Mouse (Mus musculus) embryonic facial prominence, embryonic 13.5 days (tissue): ENCODE results near the gene Mfsd4a. TPM values are rescaled to one million over a fixed set of nuclear protein-coding genes. Genes with fewer than 3 reads are reported as not detected.

Experiments used
- ATAC-seq: fragments of 200-750 bp; cut with Nextera tagmentation; 2 replicates; pipeline ENCODE4 v1.8.0; 2017; ENCODE audit warnings: low read depth; ENCODE audit not compliant: insufficient number of reproducible peaks, insufficient read depth, low FRiP score, low TSS enrichment
- H3K27ac ChIP-seq: fragments of 300-500 bp; sonication (generic); 2 replicates; pipeline ENCODE4 v1.5.1; 2015; ENCODE audit warnings: moderate library complexity, mild to moderate bottlenecking, inconsistent platforms
- H3K27me3 ChIP-seq: fragments of 300-500 bp; sonication (generic); 2 replicates; pipeline ENCODE4 v1.6.1; 2015; ENCODE audit warnings: mild to moderate bottlenecking, inconsistent platforms
- H3K36me3 ChIP-seq: fragments of 300-500 bp; sonication (generic); 2 replicates; pipeline ENCODE4 v1.6.1; 2015; ENCODE audit warnings: mild to moderate bottlenecking, inconsistent platforms
- H3K4me1 ChIP-seq: fragments of 300-500 bp; sonication (generic); 2 replicates; pipeline ENCODE4 v1.6.1; 2015; ENCODE audit warnings: inconsistent platforms
- H3K4me2 ChIP-seq: fragments of 300-500 bp; sonication (generic); 2 replicates; pipeline ENCODE4 v1.6.1; 2015; ENCODE audit warnings: moderate library complexity, mild to moderate bottlenecking, inconsistent platforms
- H3K4me3 ChIP-seq: fragments of 300-500 bp; sonication (generic); 2 replicates; pipeline ENCODE4 v1.5.1; 2015; ENCODE audit warnings: mild to moderate bottlenecking, inconsistent platforms
- H3K9ac ChIP-seq: fragments of 300-500 bp; sonication (generic); 2 replicates; pipeline ENCODE4 v1.6.1; 2015; ENCODE audit warnings: mild to moderate bottlenecking, inconsistent platforms
- H3K9me3 ChIP-seq: fragments of 300-500 bp; sonication (generic); 2 replicates; pipeline ENCODE4 v1.6.1; 2016; ENCODE audit warnings: inconsistent platforms
- WGBS: fragments of 180-500 bp; shearing (Covaris S2); methylation state at CpG from one replicate; pipeline ENCODE4 v1.1.7; 2015; ENCODE audit warnings: mixed read lengths; 5-methylcytosine and 5-hydroxymethylcytosine counted together
- polyA plus RNA-seq: library from polyadenylated mRNA; unstranded; fragments of >200 nt; fragmentation: Nextera tagmentation; extraction: Ambion mirVana; gene quantifications from 2 replicates; pipeline ENCODE4 v1.2.1, GENCODE M21; 2015

Mfsd4a gene
- polyA plus RNA-seq, 1 experiment from 2014 or later, result 13.5 TPM

DNA sequence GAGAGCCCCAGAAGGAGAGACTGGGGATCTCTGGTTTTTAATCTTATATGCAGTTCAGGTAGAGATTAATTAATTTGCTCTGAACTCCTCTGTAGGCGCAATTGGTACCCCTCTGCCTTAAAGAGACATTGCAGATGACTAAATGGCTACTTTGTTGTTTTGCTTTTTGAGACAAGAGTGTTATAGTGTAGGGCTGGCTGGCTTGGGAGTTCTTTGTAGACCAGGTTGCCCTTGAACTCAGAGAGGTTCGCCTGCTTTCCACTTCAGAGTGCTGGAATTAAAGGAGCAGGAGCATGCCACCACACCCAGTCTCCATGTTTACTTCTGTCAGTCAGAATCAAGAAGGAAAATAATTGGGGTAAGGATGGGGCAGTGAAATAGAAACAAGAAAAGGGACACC is 64.8 kb downstream of the Mfsd4a start:
- Histone ChIP-seq H3K9ac (no peak overlapping the region), H3K9me3 (no peaks in the 10 kb centered on the region), H3K4me3 (no peak overlapping the region), H3K36me3 (no peaks in the 10 kb centered on the region), H3K27me3 (no peaks in the 10 kb centered on the region), H3K4me1 (peaks cover 23% of the 10 kb centered on the region), H3K27ac (no peak overlapping the region), H3K4me2 (no peak overlapping the region)
- no peak for ATAC-seq
- WGBS, result 65% methylated on average over 2 of the region's 2 CpGs

DNA sequence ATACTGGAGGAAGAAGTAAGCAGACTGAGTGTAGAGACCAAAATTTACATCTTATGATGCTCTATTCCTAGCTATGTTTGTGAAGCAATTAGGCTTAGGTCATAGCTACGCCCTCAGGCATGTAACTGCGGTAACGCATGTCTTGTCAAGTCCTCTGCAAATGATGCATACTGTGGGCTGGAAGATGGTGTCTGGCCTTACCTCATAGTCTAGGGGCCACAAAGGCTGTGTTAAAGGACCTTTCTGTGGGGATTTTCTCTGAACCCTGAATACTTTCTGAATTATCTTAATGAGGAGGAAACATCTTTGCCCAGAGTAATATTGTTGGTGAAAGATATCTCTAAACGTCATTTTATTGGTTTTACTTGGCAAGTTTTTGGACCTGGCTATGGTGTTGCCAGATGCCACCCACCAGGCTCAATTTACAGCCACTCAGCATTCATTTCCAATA is 66.0 kb downstream of the Mfsd4a start:
- no peaks in the 10 kb centered on the region for H3K9me3 ChIP-seq
- H3K27ac ChIP-seq, result no peak overlapping the region
- no peaks in the 10 kb centered on the region for H3K36me3 ChIP-seq
- 73% methylated on average over 4 of the region's 4 CpGs for WGBS
- peaks cover 23% of the 10 kb centered on the region for H3K4me1 ChIP-seq
- H3K4me2 ChIP-seq, result no peak overlapping the region
- H3K4me3 ChIP-seq, result no peak overlapping the region
- no peaks in the 10 kb centered on the region for H3K27me3 ChIP-seq
- H3K9ac ChIP-seq, result no peak overlapping the region
- ATAC-seq, result no peak

DNA sequence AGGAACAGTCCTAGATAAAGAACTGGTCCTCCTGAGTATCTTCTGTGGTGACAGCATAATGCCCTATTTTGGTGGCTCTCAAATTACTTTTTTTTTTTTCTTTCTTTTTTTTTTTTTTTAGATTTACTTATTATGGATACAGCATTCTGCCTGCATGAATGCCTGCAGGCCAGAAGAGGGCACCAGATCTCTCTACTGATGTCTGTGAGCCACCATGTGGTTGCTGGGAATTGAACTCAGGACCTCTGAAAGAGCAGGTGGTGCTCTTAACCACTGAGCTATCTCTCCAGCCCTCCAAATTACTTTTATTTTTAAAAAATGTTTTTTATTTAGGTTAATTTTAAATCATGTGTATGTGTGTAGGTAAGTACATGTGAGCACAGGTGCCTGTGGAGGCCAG is 67.4 kb downstream of the Mfsd4a start:
- Histone ChIP-seq H3K27ac (no peak overlapping the region), H3K9me3 (no peaks in the 10 kb centered on the region), H3K27me3 (no peaks in the 10 kb centered on the region), H3K4me2 (no peak overlapping the region), H3K4me3 (no peak overlapping the region), H3K36me3 (no peaks in the 10 kb centered on the region), H3K9ac (no peak overlapping the region), H3K4me1 (peaks cover 18% of the 10 kb centered on the region)
- no peak for ATAC-seq

DNA sequence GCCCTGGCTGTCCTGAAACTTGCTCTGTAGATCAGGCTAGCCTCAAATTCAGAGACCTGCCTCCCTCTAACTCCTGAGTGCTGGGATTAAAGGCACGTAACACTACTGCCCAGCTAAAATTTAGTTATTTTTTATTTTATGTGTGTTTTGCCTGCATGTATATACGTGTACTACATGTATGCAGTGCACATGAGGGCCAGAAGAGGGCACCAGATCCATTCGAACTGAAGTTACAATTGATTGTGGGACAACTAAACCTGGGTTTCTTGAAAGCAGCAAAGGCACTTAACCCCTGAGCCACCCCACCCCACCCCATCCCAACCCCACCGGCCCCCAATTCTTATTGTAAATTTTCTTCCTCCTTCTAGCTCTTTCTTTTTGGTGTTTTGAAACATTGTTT is 72.8 kb downstream of the Mfsd4a start:
- WGBS, result 31% methylated on average over 4 of the region's 4 CpGs
- ATAC-seq, result no peak

DNA sequence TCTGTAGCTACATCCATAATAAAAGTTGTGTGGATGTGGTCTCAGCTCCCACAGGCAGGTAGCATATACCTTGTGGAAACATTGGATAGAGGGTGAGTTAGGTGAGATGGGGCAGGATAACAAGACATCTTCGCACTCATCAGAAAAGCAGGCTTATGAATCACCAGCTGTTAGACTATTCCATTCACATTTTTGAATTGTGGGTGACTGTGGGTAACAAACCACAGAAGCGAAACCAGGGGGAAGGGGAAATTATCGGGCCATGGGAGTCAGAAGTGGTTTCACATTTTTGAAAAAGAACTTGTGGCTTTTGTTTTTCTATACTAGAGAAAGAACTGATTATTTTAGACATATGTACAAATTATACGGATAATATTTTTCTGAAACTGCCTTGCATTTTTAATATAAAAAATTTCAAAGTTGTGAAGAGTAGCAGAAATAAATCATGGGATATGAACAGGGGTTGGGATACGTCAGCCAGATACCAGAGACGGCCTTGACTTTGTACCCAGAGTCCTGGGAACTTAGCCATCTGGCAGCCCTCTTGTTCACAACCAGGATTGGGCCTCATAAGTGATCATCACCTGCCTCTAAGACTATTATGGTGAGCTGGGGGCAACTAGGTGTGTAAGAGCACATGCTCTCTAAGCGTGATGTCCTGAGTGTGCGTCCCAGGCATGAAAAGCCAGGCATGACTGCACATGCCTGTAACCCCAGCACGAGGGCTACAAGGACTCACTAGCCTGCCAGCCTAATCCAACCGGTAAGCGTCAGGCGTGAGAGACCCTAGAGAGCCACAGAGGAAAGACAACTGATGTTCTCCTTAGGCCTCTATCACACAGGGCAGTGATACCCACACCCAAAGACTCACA is 74.5 kb downstream of the Mfsd4a start:
- no peak overlapping the region for H3K4me3 ChIP-seq
- no peak overlapping the region for H3K4me2 ChIP-seq
- 81% methylated on average over 12 of the region's 12 CpGs for WGBS
- ATAC-seq, result no peak
- no peaks in the 10 kb centered on the region for H3K4me1 ChIP-seq
- no peaks in the 10 kb centered on the region for H3K9me3 ChIP-seq
- H3K27ac ChIP-seq, result no peak overlapping the region
- H3K27me3 ChIP-seq, result no peaks in the 10 kb centered on the region
- H3K36me3 ChIP-seq, result no peaks in the 10 kb centered on the region
- no peak overlapping the region for H3K9ac ChIP-seq

More for the DNA sequence above, 72.8 kb downstream of the Mfsd4a start:
- Histone ChIP-seq H3K4me3 (no peak overlapping the region), H3K9ac (no peak overlapping the region), H3K36me3 (no peaks in the 10 kb centered on the region), H3K27ac (no peak overlapping the region), H3K4me1 (no peaks in the 10 kb centered on the region), H3K27me3 (no peaks in the 10 kb centered on the region), H3K9me3 (no peaks in the 10 kb centered on the region), H3K4me2 (no peak overlapping the region)

DNA sequence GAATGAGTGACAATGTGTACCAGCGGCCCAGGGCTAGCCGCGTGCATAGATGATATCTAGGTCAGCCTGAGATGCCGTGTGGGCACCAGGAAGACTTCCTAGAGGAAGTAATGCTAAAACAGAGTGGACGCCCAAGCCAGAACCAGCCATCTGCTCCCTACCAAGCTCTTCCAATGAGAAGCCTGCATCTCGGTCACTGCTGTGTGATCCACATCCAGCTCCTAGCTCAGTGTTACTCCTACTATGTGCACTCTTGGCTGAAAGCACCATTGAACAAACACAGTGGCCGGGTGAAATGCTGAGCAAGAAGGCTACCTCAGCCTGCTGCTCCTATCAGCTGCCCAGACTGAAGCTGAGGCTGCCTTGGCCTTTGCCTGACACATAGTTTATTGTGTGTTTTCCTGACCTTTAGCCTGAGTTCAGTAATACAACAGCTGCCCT is 75.3 kb downstream of the Mfsd4a start:
- Histone ChIP-seq H3K27ac (no peak overlapping the region), H3K4me2 (no peak overlapping the region), H3K4me1 (no peaks in the 10 kb centered on the region), H3K27me3 (no peaks in the 10 kb centered on the region), H3K4me3 (no peak overlapping the region), H3K9ac (no peak overlapping the region), H3K36me3 (no peaks in the 10 kb centered on the region), H3K9me3 (no peaks in the 10 kb centered on the region)
- 79% methylated on average over 7 of the region's 7 CpGs for WGBS
- no peak for ATAC-seq

DNA sequence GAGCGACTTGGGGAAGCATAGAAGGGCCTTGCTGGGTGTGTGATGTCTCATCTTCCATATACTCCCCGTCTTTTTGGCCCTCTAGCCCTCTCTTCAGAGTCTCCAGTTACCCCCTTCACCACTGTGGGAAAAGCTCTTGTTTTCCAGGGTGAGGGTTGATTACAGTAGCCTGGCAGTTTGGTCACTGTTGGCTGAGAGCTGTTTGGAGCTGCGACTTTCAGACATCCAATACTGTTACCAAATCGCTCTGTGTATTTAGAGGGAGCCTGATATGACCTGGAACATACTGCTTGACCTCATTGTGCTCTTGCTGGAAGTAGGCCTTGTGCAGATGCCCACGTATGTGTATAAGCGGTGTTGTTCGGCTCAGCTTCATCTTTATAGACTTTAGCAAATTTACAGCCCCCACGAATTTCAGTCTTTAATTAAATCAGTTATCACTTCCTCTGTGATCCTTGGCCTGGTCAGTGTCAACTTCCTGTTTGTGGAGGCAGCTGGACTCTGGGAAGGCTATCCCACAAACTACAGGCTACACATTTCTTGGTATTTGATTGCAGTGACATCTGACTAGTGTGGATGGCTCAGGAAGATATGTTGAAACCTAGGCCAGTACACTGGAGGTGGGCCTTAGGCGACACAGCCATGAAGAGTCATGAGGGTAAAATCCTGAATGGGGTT is 77.6 kb downstream of the Mfsd4a start:
- Histone ChIP-seq H3K4me1 (no peaks in the 10 kb centered on the region), H3K4me2 (no peak overlapping the region), H3K36me3 (no peaks in the 10 kb centered on the region), H3K27ac (no peak overlapping the region), H3K4me3 (no peak overlapping the region), H3K9ac (no peak overlapping the region), H3K9me3 (no peaks in the 10 kb centered on the region), H3K27me3 (no peaks in the 10 kb centered on the region)
- ATAC-seq, result no peak
- 77% methylated on average over 9 of the region's 9 CpGs for WGBS

DNA sequence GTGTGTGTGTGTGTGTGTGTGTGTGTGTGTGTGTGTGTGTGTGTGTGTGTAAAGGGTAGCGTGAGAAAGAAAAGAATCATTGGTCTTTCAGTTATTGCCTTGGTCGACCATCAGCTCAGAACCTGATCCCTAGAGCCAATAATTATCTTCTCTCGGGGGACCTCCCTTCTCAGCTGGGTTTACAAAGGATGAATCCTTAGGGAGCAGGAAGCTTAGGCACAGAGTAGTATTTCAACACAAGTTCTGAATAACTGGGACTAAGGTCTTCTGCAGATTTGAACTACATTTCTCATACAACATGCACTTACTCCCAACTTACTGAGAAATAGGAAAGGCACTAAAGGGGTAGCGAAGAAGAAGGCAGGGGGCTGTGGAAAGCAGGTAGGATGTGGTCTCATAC is 78.4 kb downstream of the Mfsd4a start:
- Histone ChIP-seq H3K4me3 (no peak overlapping the region), H3K27ac (no peak overlapping the region), H3K27me3 (no peaks in the 10 kb centered on the region), H3K9ac (no peak overlapping the region), H3K4me1 (no peaks in the 10 kb centered on the region), H3K9me3 (no peaks in the 10 kb centered on the region), H3K4me2 (no peak overlapping the region), H3K36me3 (no peaks in the 10 kb centered on the region)
- 51% methylated on average over 4 of the region's 4 CpGs for WGBS
- no peak for ATAC-seq

DNA sequence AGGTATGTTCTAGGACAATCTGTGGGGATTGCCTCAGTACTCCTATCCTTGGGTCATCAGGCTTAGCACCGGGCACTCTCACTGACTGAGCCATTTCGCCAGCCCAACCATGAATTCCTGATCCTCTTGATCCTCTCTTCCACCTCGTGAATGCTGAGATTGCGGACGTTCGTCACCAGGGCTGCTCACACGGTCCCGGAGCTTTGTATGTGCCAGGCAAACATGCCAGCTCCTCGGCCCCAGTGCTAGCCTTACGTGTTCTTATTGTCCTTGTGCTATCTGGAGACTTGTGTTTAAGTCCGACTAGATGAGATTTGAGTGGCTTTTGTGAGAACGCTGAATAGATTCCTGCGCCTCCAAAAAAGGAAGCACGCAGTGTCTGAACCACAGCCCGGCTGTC is 80.4 kb downstream of the Mfsd4a start:
- H3K9ac ChIP-seq, result no peak overlapping the region
- H3K4me1 ChIP-seq, result no peaks in the 10 kb centered on the region
- H3K9me3 ChIP-seq, result no peaks in the 10 kb centered on the region
- no peak for ATAC-seq
- no peak overlapping the region for H3K27ac ChIP-seq
- no peak overlapping the region for H3K4me2 ChIP-seq
- H3K36me3 ChIP-seq, result no peaks in the 10 kb centered on the region
- no peak overlapping the region for H3K4me3 ChIP-seq
- no peaks in the 10 kb centered on the region for H3K27me3 ChIP-seq
- 74% methylated on average over 15 of the region's 15 CpGs for WGBS

DNA sequence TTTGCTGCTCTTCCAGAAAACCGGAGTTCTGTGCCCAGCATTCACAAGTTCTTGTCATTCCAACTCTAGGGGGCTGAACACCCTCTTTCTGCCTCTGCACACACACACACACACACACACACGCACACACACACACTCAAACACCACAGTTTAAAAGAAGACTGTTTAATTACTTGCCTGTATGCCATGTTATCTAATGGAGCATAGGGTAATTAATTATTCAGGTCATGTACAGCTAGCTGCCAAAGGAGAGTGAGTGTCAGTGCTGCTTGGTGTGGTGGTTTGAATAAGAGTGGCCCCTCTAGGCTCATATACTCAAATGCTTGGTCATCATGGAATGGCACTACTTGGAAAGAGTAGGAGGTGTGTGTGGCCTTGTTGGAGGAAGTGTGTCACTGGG is 84.1 kb downstream of the Mfsd4a start:
- no peak for ATAC-seq
- no peak overlapping the region for H3K4me2 ChIP-seq
- no peaks in the 10 kb centered on the region for H3K27me3 ChIP-seq
- no peak overlapping the region for H3K9ac ChIP-seq
- H3K4me1 ChIP-seq, result no peaks in the 10 kb centered on the region
- no peak overlapping the region for H3K27ac ChIP-seq
- H3K4me3 ChIP-seq, result no peak overlapping the region
- 81% methylated on average over 2 of the region's 2 CpGs for WGBS
- H3K9me3 ChIP-seq, result no peaks in the 10 kb centered on the region
- H3K36me3 ChIP-seq, result no peaks in the 10 kb centered on the region

DNA sequence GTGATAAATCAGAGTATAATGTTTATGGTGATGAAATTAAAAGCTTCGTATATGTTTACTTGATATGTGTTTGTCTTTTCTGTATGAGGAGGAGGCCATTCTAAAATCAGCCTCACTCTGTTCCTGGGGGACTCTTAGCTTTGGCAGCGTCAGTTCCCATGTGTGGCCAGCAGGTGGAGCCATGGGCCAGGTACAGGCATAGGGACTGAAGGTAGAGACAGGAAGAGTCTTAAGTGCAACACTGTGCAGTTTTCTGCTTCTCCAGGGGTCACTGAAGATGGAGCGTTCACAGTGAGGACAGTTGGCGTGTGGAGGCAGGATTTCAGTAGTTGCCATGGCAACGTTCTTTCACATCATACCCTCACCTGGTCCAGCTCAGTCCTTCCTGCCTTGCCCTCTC is 85.0 kb downstream of the Mfsd4a start:
- H3K9me3 ChIP-seq, result no peaks in the 10 kb centered on the region
- ATAC-seq, result no peak

DNA sequence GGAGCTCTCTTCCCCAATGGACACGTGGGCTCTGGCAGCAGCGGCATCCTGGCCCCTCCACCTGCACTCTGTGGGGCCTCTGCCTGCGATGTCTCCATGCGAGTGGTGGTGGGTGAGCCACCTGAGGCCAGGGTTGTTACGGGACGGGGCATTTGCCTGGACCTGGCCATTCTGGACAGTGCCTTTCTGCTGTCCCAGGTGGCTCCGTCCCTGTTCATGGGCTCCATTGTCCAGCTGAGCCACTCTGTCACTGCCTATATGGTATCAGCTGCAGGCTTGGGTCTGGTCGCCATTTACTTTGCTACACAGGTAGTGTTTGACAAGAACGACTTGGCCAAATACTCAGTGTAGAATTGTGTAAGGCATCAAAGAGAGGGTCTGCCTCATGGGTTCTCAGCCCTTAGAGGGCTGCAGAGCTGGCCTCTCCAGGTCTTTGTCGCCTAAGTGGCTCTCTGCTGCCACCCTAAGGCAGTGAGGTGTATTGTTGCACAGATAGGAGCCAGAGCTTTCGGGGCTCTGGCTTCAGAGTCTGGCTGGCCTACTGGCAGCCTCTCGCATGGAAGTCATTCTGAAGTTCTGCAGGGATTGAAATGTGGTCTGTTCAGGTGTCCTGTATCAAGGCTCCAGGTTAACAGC is 86.4 kb downstream of the Mfsd4a start:
- WGBS, result 52% methylated on average over 12 of the region's 12 CpGs
- Histone ChIP-seq H3K4me3 (no peak overlapping the region), H3K9me3 (no peaks in the 10 kb centered on the region), H3K4me1 (no peaks in the 10 kb centered on the region), H3K27me3 (no peaks in the 10 kb centered on the region), H3K9ac (no peak overlapping the region), H3K4me2 (no peak overlapping the region), H3K36me3 (no peaks in the 10 kb centered on the region), H3K27ac (no peak overlapping the region)
- no peak for ATAC-seq

More for the DNA sequence above, 85.0 kb downstream of the Mfsd4a start:
- H3K4me2 ChIP-seq, result no peak overlapping the region
- no peaks in the 10 kb centered on the region for H3K4me1 ChIP-seq
- no peak overlapping the region for H3K9ac ChIP-seq
- 18% methylated on average over 5 of the region's 5 CpGs for WGBS
- no peaks in the 10 kb centered on the region for H3K27me3 ChIP-seq
- H3K36me3 ChIP-seq, result no peaks in the 10 kb centered on the region
- H3K27ac ChIP-seq, result no peak overlapping the region
- no peak overlapping the region for H3K4me3 ChIP-seq
